Mouse (Mus musculus) retina, adult 2 months (tissue): ENCODE measurements around the gene Nmur2.

ENCODE experiments used
- DNase-seq: peaks from one replicate; pipeline ENCODE4 v3.0.0-alpha.2; 2012; ENCODE audit warnings: low read depth, low spot score

Nmur2 gene

DNA sequence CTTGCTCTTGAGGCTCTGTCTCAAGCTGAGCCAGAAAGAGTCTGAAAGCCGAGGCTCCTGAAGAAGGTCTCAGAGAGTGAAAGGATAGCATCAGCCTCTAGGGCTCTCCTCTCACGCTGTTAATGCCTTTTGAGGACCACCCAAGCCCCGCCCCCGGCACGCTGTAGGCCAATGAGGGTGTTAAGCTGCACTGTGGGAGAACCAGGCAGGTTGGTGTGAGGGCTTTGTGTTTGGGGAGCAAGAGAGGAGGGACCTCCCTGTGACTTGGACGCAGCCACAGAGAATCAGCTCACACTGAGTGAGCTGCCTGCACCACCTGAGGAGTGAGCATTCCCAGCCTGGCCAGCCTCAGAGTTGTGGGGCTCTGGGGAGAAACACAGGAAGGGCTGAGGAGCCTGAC is at the start of gene Nmur2:
TSS of gene Nmur2 (minus strand) at position 94 of the 400 bp plus-strand sequence.
- no peak for DNase-seq

DNA sequence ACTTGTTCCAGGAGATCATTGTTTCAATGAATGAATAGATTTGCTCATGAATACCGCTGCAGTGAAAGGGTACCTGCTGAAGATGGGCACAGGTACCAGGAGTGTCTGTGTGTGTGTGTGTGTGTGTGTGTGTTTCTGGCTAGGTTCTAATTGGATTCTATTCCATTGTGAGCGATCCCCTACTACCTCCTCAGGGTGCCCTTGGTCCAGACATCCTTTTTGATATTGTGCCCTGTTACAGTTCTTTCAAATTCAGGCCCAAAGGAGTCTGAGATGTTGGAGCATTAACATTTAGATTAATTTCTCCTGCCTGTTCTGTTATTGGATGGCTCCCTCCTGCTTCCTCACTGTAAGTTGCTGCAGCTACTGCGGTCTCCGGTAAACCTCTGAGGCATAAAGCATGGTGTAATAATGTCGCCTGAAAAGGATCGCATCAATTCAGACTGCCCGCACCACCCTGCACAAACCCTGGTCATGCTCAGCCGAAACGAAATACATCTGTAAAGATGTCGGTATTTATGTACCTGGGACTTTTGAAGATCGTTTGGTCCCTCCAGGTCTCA is 48.4 kb upstream of the Nmur2 start:
- DNase-seq, result no peak

DNA sequence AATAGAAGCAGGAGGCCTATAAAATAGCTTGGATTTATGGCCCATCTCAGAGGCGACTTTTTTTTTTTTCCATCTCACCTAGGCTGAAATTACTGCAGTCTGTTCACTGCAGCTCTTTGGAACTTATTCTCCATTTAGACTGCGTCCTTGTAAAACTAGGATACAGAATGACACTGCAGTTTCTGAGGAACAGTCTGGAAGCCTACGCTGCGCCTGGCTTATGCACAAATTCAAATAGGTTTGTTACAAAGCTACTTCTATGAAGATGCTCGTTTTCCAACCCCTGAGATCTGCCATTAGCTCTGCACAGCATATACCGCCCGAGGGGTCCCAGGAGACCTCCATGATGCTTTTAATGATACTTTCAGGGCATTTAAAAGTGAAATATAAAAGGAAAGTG is 31.3 kb upstream of the Nmur2 start:
- no peak for DNase-seq

DNA sequence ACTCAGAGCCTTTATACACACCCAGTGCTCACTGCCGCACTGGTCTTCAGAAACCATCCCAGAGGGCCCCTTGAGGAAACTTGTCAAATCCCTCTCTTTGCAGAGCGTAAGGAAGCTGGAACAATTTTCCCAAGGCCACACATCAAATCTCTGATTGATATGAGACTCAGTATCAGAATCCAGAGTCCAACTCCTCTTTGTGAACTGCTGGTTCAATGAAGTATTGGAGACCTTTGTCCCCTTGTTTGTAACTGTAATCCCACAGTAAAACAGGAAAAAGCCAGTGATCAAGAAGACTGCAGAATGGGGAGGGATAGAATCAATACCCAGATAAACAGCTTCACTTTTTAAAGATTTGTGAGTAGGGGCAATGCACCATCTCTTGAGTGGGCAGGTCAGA is 28.8 kb upstream of the Nmur2 start:
- no peak for DNase-seq

DNA sequence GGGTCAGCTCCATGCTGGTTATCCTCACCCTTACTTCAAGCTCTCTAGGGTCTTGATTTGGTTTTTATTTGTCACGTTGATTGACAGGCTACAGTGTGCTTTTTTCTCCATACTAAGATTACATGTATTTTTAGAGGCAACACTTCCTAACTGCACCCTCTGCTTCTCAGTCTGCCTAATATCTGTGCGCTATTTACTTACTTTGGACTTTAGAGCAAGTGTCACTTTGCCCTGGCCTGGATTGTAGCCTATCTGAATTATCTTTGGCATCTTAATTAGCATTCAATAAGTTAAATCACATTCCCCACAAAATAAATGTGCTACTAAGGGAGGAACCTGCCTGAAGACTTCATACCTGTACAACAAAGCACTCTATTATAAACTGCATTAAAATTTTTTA is 24.3 kb upstream of the Nmur2 start:
- no peak for DNase-seq

DNA sequence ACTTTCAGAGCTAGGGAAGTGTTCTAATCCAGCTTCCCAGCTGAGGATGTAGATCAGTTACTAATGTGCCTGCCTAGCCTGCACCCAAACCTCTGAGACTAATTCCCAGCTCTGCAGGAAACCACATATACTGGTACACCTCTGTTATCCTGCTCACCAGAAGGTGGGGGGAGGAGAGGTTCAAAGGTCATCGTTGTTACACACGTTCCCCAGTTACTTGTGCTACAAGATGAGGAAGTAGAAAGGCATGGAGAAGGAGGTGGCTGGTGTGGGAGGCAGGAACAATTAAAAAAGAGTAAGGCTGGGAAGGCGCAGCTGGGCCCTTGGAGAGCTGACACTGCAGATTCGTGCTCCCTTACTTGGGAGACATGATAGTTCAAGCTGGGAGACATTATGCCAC is 23.8 kb upstream of the Nmur2 start:
- DNase-seq, result no peak

DNA sequence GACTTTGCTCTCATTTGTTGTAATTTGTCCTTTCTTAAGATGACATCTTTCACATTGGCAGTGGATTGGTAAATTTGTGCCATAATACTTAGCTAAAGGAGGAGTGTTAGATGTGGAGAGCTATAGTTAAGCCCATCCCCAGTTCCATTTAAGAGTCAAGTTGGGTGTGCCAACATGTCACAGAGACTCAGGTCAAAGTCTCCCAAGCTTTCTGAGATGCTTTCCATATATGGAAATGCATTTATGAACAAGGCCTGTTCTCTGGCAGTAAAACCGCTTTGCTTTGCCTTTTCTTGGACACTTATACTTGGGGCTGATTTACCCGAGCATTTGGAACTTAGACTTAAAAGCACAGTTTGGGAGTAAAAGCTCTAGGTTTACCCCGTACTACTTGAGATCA is 18.4 kb upstream of the Nmur2 start:
- no peak for DNase-seq

DNA sequence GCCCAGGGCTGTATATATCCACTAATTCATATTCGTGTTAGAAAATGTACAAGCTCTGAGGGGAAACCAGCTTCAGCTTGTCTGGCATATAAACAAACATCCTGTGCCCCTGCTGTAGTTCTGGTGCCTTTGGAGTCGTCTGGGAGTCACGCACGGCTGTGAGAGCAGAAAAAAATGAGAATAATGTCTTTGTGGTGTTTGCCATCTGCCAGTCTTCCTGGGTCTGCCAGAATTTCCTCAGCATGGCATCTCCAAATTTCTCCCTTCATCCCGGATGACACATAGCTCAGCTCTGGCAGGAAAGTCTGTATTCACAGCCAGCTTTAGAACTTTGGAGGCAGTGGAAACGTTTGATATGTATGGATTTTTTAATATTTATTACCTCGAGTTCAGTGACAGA is 13.6 kb upstream of the Nmur2 start:
- DNase-seq, result no peak

DNA sequence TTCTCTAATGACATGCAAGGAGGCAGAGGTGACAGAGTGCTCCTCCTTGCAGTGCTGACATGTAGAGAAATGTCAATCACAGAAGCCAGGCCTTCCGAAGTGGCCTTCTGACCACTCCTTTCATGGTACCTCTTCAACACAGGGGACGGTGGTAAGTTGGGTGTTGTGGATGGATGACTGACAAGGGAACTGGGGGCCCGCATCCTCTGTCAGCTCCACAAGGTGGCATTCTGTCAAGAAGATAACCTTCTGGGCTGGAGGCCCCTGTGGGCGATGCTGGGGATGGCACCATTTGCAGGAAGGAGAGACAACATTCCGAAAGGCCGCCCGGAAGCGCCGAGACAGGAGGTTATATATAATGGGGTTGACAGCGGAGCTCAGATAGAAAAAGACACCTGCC is 14.0 kb downstream of the Nmur2 start:
- no peak for DNase-seq

DNA sequence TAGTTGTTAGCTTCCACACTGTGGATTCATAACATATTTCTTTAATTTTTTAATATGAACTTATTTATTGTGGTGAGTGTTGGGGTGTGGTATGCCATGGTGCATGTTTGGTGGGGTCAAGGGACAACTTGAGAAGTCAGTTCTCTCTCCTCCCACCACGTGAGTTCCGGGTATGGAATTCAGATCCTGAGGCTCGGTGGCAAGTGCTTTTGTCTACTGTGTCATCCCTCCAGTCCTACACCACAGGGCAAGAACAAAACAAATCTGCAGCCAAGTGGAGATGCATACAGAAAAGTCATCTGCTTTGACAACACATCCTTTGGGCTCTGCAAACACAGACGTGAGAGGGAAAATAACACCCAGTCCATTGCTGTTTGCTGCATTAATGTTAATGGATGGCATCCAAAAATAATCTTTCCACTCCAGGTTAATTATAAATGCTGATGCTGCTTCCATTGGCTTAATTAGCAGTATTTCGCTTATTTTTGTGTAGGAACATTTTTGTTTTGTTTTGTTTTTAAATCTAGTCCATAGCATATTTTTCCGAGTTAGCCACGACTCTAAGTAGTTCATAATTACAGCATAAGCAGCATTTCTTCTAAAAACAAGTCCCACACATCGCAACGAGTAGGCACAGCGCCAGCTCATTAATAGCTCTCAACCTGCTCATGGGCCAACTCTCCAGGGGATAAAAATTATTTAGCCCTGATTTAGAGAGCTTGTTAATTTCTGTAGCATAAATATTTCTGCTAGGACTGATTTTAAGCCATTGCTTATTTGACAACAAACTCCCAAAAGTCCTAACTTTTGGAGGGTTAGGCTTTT is 14.9 kb downstream of the Nmur2 start:
- no peak for DNase-seq

DNA sequence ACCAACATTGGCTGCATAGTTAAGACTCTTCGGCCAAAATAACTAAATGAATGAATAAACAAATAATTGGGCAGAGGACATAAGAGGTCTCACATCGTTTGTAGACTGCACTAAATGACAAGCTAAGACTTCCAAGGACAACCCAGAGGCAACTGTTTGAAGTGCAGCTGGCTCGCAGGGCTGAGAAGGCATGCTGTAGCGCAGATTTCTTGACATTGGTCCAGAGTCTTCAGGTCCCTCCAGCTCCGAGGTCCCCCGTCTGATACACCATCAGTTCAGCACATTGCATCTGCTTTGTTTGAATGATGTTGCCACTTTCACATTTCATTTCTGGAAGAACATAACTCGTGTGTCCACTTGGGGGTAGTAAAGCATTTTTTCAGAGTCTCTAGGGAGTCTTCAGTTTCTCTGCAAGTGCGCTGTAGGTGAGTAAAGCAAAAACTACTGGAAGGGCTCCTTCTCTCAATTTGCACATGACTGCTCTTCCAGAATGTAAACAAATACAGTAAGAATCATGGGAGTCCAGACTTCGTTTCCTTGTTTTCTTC is 27.2 kb downstream of the Nmur2 start:
- DNase-seq, result no peak

DNA sequence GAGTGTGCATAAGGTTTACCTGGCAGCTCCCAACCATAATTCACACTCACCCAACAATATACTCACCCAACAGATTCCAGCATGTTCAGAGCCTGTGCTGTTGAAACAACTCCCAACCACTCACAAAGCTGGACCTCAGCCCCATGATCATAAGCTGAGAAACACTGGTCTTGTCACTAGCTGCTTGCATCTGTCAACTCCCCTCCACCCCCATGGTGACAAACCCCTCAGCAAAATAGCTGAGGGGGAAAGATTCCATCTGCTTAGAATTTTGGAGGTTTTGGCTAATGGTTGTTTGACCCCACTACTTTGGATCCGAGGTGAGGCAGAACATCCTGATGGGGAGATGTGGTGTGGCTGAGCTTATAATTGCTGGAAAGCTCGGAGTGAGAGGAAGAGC is 28.4 kb downstream of the Nmur2 start:
- no peak for DNase-seq

DNA sequence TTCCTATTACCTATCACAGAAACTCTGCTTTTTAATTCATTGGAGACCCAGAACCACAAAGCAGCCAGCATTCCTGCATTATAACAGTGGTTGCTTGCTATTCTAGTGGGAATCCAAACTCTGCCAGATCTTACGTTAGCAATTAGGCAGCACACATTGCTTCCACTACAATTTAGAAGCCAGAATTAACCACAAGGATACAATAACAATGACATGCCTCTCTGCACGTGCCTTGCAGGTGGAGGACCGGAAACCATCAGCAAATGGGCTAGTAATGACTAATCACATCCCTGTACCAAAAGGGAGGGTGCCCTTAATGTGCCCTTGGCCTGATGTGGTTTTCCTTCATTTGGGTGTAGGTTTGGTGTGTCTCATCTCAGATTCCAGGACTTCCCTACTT is 32.5 kb downstream of the Nmur2 start:
- DNase-seq, result no peak

DNA sequence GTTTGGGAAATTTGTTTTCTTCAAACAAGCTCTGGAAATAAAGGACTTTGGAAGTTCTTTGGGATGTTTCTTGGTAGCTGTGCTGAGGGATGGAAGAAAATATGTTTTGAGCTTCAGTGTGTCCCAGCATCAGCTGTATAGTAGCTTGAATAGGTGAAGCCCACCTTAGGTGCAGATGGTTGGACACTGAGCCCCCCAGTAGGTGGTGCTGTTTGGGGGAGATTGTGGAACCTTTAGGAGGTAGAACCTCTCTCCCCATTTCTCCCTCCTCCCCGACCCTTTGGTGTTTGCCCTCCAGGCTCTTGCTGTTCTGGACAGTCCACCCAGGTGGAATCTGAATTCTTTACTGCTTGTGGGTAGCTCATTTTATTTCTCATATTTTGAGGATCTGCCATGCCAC is 48.0 kb downstream of the Nmur2 start:
- no peak for DNase-seq

DNA sequence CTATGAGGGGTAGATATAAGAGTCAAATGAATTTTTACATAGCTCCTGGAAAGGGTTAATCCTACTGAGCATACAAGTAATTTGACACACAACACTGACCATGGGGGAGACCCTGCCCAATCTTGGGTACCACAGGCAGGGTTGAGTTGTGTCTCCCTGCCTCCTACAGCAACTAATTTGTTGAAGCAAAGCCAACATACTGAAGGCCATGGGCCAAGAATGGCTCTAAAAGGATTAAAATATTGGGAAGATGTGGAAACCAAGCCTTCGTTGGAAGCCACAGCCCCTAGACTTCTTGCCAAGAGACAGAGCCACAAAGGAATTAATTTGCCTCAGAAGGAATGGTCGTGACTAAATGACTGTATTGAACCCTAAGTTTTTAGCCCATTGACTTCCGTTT is 48.7 kb downstream of the Nmur2 start:
- DNase-seq, result no peak

DNA sequence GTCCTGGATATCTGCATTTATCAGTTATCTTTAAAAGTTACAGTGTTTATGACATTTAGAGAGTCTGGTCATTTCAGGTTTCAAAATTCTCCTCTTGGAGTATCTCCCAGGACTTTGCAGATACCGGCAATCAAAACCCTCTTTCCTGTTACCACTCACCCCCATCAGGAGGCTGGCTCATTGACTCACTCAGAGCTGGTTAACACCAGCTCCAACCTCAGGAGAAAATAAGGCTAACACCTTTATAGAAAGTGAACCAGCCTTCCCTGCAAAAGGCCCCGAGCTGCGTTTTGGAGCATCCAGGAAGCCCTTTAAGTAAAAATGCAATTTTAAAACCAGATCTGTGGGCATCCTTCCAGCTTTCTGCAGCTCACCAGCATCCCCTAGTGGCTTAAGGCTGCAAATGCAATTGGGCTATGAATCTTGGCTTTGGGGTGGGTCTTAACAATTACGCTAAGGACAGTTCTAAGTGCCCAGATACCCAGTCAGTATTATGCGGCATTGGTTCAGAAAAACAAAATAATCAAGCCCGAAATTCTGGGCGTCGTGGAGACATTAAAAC is 49.2 kb downstream of the Nmur2 start:
- no peak for DNase-seq

DNA sequence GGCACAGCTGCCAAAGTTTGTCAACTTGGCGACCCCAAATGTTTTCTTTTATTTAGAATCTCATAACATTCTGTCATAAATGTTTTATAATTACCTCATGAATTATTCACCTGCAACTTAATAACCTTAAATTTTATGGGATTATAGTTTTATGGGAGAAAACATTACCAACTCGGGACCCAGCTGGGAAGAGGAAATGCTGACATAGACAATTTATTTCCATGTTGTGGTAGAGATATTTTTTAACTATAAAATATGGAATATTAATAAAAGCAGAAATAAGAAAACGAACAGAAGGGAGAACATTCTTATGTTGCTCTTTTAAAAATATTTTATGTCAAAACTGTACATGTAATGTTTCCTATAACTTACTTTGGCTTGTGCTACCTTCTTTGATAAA is 56.2 kb downstream of the Nmur2 start:
- no peak for DNase-seq

DNA sequence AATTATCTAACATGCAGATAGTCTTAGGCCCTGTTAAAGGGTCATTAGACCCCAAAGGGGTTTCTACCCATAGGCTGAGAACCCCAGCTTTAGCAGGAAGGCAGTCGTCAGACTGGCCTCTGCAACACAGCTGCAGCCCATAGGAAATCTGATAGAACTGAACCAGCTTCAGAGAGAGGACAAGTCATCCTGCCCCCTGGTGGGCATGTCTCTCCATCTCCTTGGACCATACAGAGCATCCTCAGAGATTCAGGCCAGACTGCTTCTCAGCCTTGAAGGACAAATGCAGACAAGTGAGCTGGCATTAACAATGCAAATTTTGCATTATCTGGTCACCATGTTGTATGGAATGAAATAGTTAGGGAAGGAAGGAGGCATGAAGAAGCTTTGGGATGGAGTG is 59.2 kb downstream of the Nmur2 start:
- no peak for DNase-seq

DNA sequence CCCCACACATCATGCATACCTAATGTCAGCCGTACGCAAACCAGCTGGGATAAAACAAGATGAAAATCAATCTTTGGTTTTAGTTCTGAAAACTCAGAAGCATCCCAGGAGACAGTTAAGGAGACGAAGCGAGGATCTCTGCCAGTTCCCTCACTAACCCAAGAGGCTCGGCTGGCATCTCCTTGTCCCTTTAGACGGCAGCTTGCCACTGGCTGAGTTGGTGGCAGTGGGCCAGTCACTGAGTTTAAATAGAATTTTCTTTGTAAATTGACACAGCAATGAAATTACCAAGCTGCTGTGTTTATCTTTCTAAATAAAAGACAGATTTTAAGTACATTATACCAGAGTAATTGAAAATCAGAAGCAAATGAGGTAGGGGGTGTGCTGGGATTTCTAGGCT is 62.7 kb downstream of the Nmur2 start:
- DNase-seq, result no peak
